Mouse (Mus musculus) thymus, adult 2 months (tissue): ENCODE data around the gene Gm6904.
"Not testable (repeated sequence)": the region's sequence is repeated elsewhere in the genome, so short reads cannot be mapped to it uniquely, and the experiment has no call there.

Experiments used
- CTCF ChIP-seq: fragments of 200-500 bp; IDR thresholded peaks from 2 replicates; pipeline ENCODE4 v1.5.1; 2012; ENCODE audit warnings: mild to moderate bottlenecking, control low read depth, low read length, moderate library complexity, borderline replicate concordance; ENCODE audit not compliant: control insufficient read depth, poor library complexity, insufficient read depth; ENCODE audit errors: extremely low read depth
- POLR2A ChIP-seq: fragments of 200-500 bp; IDR thresholded peaks from 2 replicates; pipeline ENCODE4 v1.6.1; 2012; ENCODE audit warnings: mild to moderate bottlenecking, low read length, control low read depth, moderate library complexity; ENCODE audit not compliant: control insufficient read depth, poor library complexity, insufficient read depth; ENCODE audit errors: extremely low read depth

DNA sequence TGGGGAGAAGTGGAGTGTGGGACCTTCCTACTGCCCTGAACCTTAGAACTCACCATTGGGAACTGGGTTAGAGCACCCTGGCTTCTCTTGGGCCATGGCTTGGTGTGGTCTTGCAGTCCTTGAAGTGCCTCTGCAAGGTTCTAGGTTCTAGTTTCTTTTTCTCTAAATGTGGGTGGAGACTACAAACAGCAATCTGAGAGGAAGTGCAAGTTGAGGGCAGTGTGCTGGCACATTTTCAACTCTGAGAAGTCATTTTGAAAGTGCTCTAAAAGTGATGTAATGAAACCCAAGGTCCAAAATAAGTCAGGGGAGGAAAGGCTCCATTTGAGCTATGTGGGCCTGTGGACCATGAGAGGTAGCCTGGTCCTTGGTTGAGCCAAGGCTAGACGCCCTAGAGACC lies 37.4 kb upstream of the Gm6904 start, which contains the start of gene Phf11a:
- TF ChIP-seq CTCF, POLR2A: not testable (repeated sequence)
